Mouse (Mus musculus) thymus, postnatal 0 days (tissue): ENCODE measurements around the gene Ppp1r18. TPM values are rescaled to one million over a fixed set of nuclear protein-coding genes. Genes with fewer than 3 reads are reported as not detected.

Experiments used
- DNase-seq: peaks from one replicate; pipeline ENCODE4 v3.0.0-alpha.2; 2015; ENCODE audit warnings: low spot score
- polyA plus RNA-seq: library from polyadenylated mRNA; unstranded; fragments of >200 nt; fragmentation: Nextera tagmentation; extraction: Ambion mirVana; gene quantifications from 2 replicates; pipeline ENCODE4 v1.2.1, GENCODE M21; 2015

Ppp1r18 gene
- 82.4 and 89.3 TPM in 2 replicates for polyA plus RNA-seq

- DNase-seq, result peak; percentile 22
Observed at GRCm38 (mm10) chr17:35865481-35866280, at the start of gene Ppp1r18. Gene Ppp1r18 (plus strand): TSS chr17:35865593.

GRCm38 (mm10) chr17:35815836-35816235, 49.6 kb upstream of the Ppp1r18 start:
- no peak for DNase-seq

- no peak for DNase-seq
Observed at GRCm38 (mm10) chr17:35816686-35817085, 48.7 kb upstream of the Ppp1r18 start.

- DNase-seq, result no peak
Observed at GRCm38 (mm10) chr17:35817226-35817625, 48.2 kb upstream of the Ppp1r18 start.

- no peak for DNase-seq
Observed at GRCm38 (mm10) chr17:35820111-35820510, 45.3 kb upstream of the Ppp1r18 start.

GRCm38 (mm10) chr17:35821439-35822430, 43.7 kb upstream of the Ppp1r18 start, which contains the start of gene Ier3:
Gene Ier3 (plus strand): TSS chr17:35821684.
- DNase-seq, result peak; percentile 54

GRCm38 (mm10) chr17:35822564-35822963, 42.8 kb upstream of the Ppp1r18 start:
- no peak for DNase-seq

GRCm38 (mm10) chr17:35822964-35823937, 42.1 kb upstream of the Ppp1r18 start, which contains the start of gene Flot1:
Gene Flot1 (plus strand): TSS chr17:35823230.
- peak; percentile 86 for DNase-seq

GRCm38 (mm10) chr17:35824402-35824801, 41.0 kb upstream of the Ppp1r18 start:
- DNase-seq, result no peak

- no peak for DNase-seq
Observed at GRCm38 (mm10) chr17:35825109-35825850, 40.1 kb upstream of the Ppp1r18 start.

- DNase-seq, result peak; percentile 95
Observed at GRCm38 (mm10) chr17:35829737-35830136, 35.7 kb upstream of the Ppp1r18 start.

- DNase-seq, result no peak
Observed at GRCm38 (mm10) chr17:35832400-35833238, 32.8 kb upstream of the Ppp1r18 start.

GRCm38 (mm10) chr17:35833239-35833751, 32.1 kb upstream of the Ppp1r18 start:
- DNase-seq, result no peak

GRCm38 (mm10) chr17:35833894-35834293, 31.5 kb upstream of the Ppp1r18 start:
- no peak for DNase-seq

GRCm38 (mm10) chr17:35834696-35835422, 30.5 kb upstream of the Ppp1r18 start:
- no peak for DNase-seq

GRCm38 (mm10) chr17:35835424-35836140, 29.8 kb upstream of the Ppp1r18 start:
- DNase-seq, result no peak
